Mouse (Mus musculus): Measurements from ENCODE around the gene Llgl1.

The Llgl1 gene

GRCm38 (mm10) chr11:60699524-60700075 is at the start of gene Llgl1:
Gene Llgl1, plus strand, starts transcription at chr11:60699723.
- DNase-seq = peak; percentile 86

GRCm38 (mm10) chr11:60696165-60696564 is 3.4 kb upstream of the Llgl1 start:
- no peak for DNase-seq

- peak; percentile 66 for DNase-seq
These were observed 2.0 kb upstream of the Llgl1 start for GRCm38 (mm10) chr11:60697561-60697960.

GRCm38 (mm10) chr11:60698806-60699523 is 558 bp upstream of the Llgl1 start:
- peak; percentile 59 for DNase-seq

GRCm38 (mm10) chr11:60700320-60701185 is 1.0 kb downstream of the Llgl1 start:
- peak; percentile 50 for DNase-seq

GRCm38 (mm10) chr11:60701611-60702010 is 2.1 kb downstream of the Llgl1 start:
- peak; percentile 51 for DNase-seq

GRCm38 (mm10) chr11:60703131-60703530 is 3.6 kb downstream of the Llgl1 start:
- peak; percentile 66 for DNase-seq

- peak; percentile 46 for DNase-seq
These were observed 4.7 kb downstream of the Llgl1 start for GRCm38 (mm10) chr11:60704023-60704880.

GRCm38 (mm10) chr11:60705255-60705654 is 5.7 kb downstream of the Llgl1 start:
- DNase-seq = no peak

- peak; percentile 13 for DNase-seq
These were observed 6.6 kb downstream of the Llgl1 start for GRCm38 (mm10) chr11:60706076-60706475.

- peak; percentile 11 for DNase-seq
These were observed 7.4 kb downstream of the Llgl1 start for GRCm38 (mm10) chr11:60706696-60707480.

- DNase-seq = peak; percentile 45
These were observed 8.1 kb downstream of the Llgl1 start for GRCm38 (mm10) chr11:60707672-60708071.

- DNase-seq = peak; percentile 10
These were observed 9.1 kb downstream of the Llgl1 start for GRCm38 (mm10) chr11:60708631-60709030.

GRCm38 (mm10) chr11:60709481-60710465 is 10.2 kb downstream of the Llgl1 start:
- no peak for DNase-seq

- DNase-seq = no peak
These were observed 11.7 kb downstream of the Llgl1 start for GRCm38 (mm10) chr11:60711218-60711617.

- DNase-seq = no peak
These were observed 12.5 kb downstream of the Llgl1 start for GRCm38 (mm10) chr11:60712040-60712439.

GRCm38 (mm10) chr11:60712639-60713255 is 13.2 kb downstream of the Llgl1 start:
- no peak for DNase-seq

GRCm38 (mm10) chr11:60715833-60716232 is 16.3 kb downstream of the Llgl1 start:
- no peak for DNase-seq

- DNase-seq = no peak
These were observed 19.7 kb downstream of the Llgl1 start for GRCm38 (mm10) chr11:60719263-60719662.
